Mouse (Mus musculus): Measurements from ENCODE around the gene Entpd1.

DNA sequence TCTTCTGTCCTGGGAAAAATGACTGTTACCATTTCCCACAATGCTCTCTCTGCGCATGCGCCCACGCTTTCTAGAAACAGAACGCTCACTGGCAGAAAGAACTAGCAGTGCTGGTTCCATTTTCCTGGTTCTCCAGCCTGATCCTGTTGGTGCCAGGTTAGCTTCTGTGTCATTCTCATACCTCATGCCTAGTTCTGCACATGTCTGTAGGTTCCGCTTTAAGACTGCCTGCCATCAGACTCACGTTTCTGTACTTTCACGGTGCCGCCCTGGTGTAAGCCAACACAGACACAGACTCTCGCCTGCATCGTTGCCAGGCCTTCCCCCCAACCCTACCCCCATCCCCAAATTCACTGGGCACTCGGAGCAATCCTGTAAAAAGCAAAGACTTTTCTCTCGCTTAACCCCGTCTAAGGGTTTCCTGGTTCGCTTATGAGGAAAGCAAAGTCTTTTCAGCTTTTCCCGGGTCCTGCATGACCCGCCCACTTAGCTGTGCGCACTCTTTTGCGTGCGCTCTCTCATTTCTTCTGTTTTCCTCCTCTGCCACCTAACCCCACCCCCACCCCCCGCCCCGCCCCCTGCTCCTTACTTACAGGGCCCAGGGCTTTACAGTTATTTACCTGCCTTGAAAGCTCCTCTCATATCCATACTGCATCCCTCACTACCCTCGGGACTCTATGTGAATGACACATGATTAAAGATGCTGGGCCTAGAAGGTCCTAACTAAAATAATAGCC is 150.0 kb downstream of the Entpd1 start:
- no peak for TF ChIP-seq CTCF (IDR thresholded peaks at IDR 0.05 in 2 of 3, conservative IDR thresholded peaks at IDR 0.05 in 1 of 3; ENCODE audit: control insufficient read depth in 1 of 3, insufficient read depth in 1 of 3, low read depth in 2 of 3, low read length in 3 of 3, poor library complexity in 1 of 3, severe bottlenecking in 1 of 3)
- no peak for TF ChIP-seq POLR2A (IDR thresholded peaks at IDR 0.05; ENCODE audit: control insufficient read depth in 1 of 2, insufficient read depth in 1 of 2, low read depth in 1 of 2, low read length in 2 of 2, poor library complexity in 1 of 2)
- TF ChIP-seq EP300 (IDR thresholded peaks at IDR 0.05; ENCODE audit: low read depth in 1 of 2, low read length in 2 of 2) = no peak
- TF ChIP-seq ZMIZ1 (IDR thresholded peaks at IDR 0.05; ENCODE audit: low read depth, low read length) = no peak
- no peak for TF ChIP-seq UBTF (IDR thresholded peaks at IDR 0.05; ENCODE audit: borderline replicate concordance, insufficient read depth, low read depth, low read length)
- no peak for TF ChIP-seq TAL1 (IDR thresholded peaks at IDR 0.05; ENCODE audit: low read length)
- TF ChIP-seq CHD2 (IDR thresholded peaks at IDR 0.05; ENCODE audit: low read length) = no peak
- no peak for TF ChIP-seq RAD21 (IDR thresholded peaks at IDR 0.05; ENCODE audit: low read depth, low read length)
- TF ChIP-seq E2F4 (IDR thresholded peaks at IDR 0.05; ENCODE audit: borderline replicate concordance, low read depth, low read length) = no peak
- no peak for TF ChIP-seq USF2 (IDR thresholded peaks at IDR 0.05; ENCODE audit: borderline replicate concordance in 1 of 2, insufficient read depth in 1 of 2, low read depth in 1 of 2, low read length in 2 of 2)
- no peak for TF ChIP-seq SMC3 (IDR thresholded peaks at IDR 0.05; ENCODE audit: low read depth, low read length)
- TF ChIP-seq NRF1 (IDR thresholded peaks at IDR 0.05; ENCODE audit: insufficient read depth, low read depth, low read length, poor library complexity, severe bottlenecking) = no peak
- TF ChIP-seq HCFC1 (IDR thresholded peaks at IDR 0.05; ENCODE audit: low read depth, low read length) = no peak
- TF ChIP-seq JUND (IDR thresholded peaks at IDR 0.05; ENCODE audit: low read depth, low read length) = no peak
